Mouse (Mus musculus) megakaryocyte, embryonic 14.5 days (primary cell): ENCODE results near the gene Anxa7.

Experiments used
- FLI1 ChIP-seq: IDR thresholded peaks from 2 replicates; pipeline ENCODE4 v1.6.1; 2012; ENCODE audit warnings: low read length, inconsistent platforms, mixed read lengths
- GATA1 ChIP-seq: IDR thresholded peaks from 3 replicates; pipeline ENCODE4 v1.6.1; 2012; ENCODE audit warnings: mixed read lengths, low read length, inconsistent platforms, borderline replicate concordance

DNA sequence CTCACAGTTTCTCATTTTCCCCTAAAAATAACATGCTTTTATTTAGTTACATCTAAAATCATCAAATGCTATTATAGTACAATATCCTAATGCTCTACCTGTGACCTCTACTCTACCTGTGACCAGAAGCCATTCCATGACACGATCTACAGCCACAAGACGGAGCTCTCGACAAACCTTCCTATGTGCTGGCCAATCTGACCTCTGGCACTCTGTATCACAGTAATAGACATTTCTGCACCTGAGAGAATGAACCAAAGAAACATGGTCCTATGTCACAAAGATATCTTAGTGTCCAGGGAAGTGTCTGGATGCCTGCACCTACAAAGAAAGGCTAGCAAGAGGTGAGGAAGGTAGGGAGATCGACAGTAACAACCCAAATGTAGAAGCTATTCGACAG lies 6.1 kb upstream of the Anxa7 start:
- TF ChIP-seq GATA1 (no peak), FLI1 (no peak)
